Mouse (Mus musculus) ovary, postnatal 14 days (tissue): Measurements from ENCODE around the gene Hist1h2ak.
A peak's percentile ranks its signal among the peaks of the same experiment; 100 is the strongest.
"Not testable (repeated sequence)": the region's sequence is repeated elsewhere in the genome, so short reads cannot be mapped to it uniquely, and the experiment has no call there.

Experiments used
- DNase-seq: peaks from one replicate; pipeline ENCODE4 v3.0.0; 2022; ENCODE audit warnings: low spot score

Hist1h2ak gene

GRCm38 (mm10) chr13:21721107-21721756 lies 32.4 kb downstream of the Hist1h2ak start:
- not testable (repeated sequence) for DNase-seq

GRCm38 (mm10) chr13:21718381-21719080 lies 35.1 kb downstream of the Hist1h2ak start:
- DNase-seq, result no peak

GRCm38 (mm10) chr13:21717397-21718357 lies 36.0 kb downstream of the Hist1h2ak start, which contains the start of gene Hist1h3h:
Gene Hist1h3h, plus strand, starts transcription at chr13:21717659.
- peak; percentile 76 for DNase-seq

DNA sequence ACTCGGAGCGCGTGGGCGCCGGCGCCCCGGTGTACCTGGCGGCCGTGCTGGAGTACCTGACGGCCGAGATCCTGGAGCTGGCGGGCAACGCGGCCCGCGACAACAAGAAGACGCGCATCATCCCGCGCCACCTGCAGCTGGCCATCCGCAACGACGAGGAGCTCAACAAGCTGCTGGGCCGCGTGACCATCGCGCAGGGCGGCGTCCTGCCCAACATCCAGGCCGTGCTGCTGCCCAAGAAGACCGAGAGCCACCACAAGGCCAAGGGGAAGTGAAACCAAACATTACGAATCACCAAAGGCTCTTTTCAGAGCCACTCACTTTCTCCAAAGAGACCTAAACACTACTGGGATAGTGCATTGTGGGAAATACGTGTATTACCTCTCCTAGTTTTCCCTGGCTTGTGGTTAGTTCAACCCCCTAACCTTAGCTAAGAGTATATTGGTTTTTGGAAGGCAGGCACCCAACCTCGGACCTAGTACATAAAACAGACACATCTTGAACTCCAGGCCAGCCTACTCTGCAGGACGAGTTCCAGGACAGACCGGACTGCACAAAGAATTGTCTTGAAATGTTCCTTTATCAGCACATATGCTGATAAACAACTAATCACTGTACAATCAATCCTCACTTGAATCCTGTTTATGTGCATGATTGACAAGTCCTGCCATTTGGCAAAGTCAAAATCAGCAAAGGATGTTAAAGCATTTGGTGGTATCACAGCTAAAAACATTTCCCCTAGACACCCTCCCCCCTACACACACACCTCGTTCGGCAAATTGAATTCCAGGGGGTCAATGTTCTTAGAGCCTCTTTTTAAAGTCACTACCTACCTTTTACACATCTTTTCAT lies 36.9 kb downstream of the Hist1h2ak start:
- DNase-seq, result not testable (repeated sequence)

DNA sequence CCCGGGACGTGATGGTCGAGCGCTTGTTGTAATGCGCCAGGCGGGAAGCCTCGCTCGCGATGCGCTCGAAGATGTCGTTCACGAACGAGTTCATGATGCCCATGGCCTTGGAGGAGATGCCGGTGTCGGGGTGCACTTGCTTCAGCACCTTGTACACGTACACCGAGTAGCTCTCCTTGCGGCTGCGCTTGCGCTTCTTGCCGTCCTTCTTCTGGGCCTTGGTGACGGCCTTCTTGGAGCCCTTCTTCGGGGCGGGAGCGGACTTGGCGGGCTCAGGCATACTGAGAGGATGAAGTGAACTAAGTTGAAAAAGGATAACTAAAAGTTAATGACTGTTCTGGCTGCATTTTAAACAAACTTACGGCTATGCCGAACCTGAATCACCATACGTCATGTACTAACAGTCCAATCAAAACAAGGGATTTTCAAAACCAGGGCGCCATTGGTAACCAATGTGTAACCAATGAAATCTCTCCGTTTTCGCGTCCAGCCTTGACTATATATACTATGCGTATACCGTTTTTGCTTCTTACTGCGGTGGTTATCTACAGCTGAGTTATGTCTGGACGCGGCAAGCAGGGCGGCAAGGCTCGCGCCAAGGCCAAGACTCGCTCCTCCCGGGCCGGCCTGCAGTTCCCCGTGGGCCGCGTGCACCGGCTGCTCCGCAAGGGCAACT lies 37.6 kb downstream of the Hist1h2ak start, which contains the start of the genes Hist1h2bl and Hist1h2ai:
Hist1h2bl (minus strand) TSS at position 280 of the 676 bp plus-strand sequence.
Hist1h2ai (plus strand) TSS at position 559 of the 676 bp plus-strand sequence.
- peak; percentile 64 for DNase-seq

- DNase-seq, result no peak
Observed at GRCm38 (mm10) chr13:21715131-21715863, 38.3 kb downstream of the Hist1h2ak start.

- DNase-seq, result peak; percentile 49
Observed at GRCm38 (mm10) chr13:21714725-21715124, 38.9 kb downstream of the Hist1h2ak start.

DNA sequence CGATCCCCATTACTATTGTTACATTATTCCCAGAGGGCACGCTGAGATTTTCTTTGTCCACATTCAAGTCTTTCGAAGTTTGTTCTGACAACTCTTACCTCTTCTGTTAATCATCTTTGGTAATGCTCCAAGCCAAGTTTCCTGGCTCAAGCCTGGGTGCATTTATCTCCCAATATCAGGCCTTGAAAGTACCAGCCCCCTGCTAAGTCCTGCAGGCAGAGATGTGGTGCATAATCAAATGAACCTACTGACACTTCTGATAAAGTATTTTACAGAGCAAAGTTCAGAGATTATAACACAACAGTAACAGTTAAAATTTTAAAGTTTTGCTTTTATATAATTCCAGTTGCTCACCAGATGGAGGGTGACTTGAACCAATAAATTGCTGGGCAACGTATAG lies 41.9 kb downstream of the Hist1h2ak start:
- DNase-seq, result no peak

DNA sequence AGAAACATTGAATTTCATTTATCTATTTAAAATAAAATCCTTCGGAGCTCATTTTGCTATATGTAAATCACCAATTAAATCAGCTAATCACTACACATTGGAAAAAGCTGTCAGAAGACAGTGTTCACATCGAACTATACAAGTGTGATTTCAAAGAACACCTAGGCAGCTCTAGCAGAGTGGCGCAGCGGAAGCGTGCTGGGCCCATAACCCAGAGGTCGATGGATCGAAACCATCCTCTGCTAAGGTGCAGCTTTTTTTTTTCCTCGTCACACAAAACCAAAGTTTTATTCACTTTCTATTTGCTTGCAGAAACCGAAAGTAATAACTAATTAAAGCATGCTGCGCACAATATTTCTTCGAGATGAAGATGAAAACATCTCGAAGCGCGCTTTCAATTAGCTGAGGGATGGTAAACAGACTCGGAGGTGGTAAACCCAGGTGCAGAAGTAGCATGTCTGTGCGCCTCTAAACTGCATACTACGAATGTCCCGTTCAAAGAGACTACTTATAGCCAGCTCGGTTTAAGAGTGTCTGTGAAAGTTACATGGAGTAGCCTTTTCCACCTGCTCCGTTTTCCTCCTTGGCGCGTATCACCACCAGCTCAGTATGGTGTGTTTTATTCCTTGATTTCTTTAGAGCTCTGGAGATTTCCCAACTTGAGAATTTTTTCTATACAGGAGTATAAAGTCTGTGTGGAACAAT lies 42.7 kb downstream of the Hist1h2ak start:
- DNase-seq, result peak; percentile 84

- peak; percentile 88 for DNase-seq
Observed at GRCm38 (mm10) chr13:21710031-21710711, 43.5 kb downstream of the Hist1h2ak start.

GRCm38 (mm10) chr13:21706669-21707068 lies 47.0 kb downstream of the Hist1h2ak start:
- no peak for DNase-seq
